Mouse (Mus musculus): ENCODE results near the gene Map10. TPM values are rescaled to one million over a fixed set of nuclear protein-coding genes. Genes with fewer than 3 reads are reported as not detected.

Map10 gene
- polyA plus RNA-seq, 1 experiment: 5.0 TPM

- H3K9ac ChIP-seq (ENCODE audit: low read depth, poor library complexity, severe bottlenecking): no peak overlapping the region
Observed at GRCm38 (mm10) chr8:125658508-125658907, 11.1 kb upstream of the Map10 start.

DNA sequence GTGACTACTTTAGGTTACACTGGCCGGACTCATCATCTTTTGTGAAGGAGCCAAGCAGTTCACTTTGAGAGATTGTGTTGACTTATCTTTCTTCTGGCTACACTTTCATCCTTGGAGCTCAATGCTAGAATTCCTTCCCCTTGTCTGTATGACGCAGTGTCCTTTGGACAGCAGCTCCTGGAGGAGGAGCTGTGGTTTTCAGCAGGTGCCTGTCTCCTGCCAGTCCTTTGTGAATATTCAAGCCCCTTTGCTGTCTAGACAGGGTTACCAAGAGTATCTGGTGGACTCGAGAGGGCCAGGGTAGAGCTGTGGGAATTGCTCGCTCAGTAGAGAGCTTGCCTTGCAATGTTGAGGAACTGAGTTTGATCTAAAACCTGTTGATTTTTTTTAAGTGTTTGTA is 10.7 kb upstream of the Map10 start:
- Histone ChIP-seq H3K4me3 (ENCODE audit: low read depth, low read length) (no peak overlapping the region), H3K9me3 (replicated peaks; ENCODE audit: control insufficient read depth, insufficient read depth, low read length, poor library complexity, severe bottlenecking) (no peaks in the 10 kb centered on the region), H3K27me3 (ENCODE audit: control insufficient read depth, insufficient read depth, low read length, poor library complexity, severe bottlenecking) (no peaks in the 10 kb centered on the region), H3K9ac (ENCODE audit: low read depth, poor library complexity, severe bottlenecking) (no peak overlapping the region), H3K27ac (ENCODE audit: insufficient read depth, low read length) (no peak overlapping the region), H3K36me3 (ENCODE audit: control insufficient read depth, insufficient read depth, low read length, poor library complexity, severe bottlenecking) (no peaks in the 10 kb centered on the region), H3K4me1 (ENCODE audit: control insufficient read depth, insufficient read depth, low read length) (no peaks in the 10 kb centered on the region)
- TF ChIP-seq CTCF (IDR thresholded peaks at IDR 0.05; ENCODE audit: low read depth, low read length) (no peak), EP300 (IDR thresholded peaks at IDR 0.05; ENCODE audit: insufficient read depth, low read depth, low read length) (no peak), POLR2A (IDR thresholded peaks at IDR 0.05; ENCODE audit: insufficient read depth, low read length) (no peak)

More at GRCm38 (mm10) chr8:125658508-125658907, 11.1 kb upstream of the Map10 start:
- H3K4me1 ChIP-seq (ENCODE audit: control insufficient read depth, insufficient read depth, low read length): no peaks in the 10 kb centered on the region
- H3K27me3 ChIP-seq (ENCODE audit: control insufficient read depth, insufficient read depth, low read length, poor library complexity, severe bottlenecking): no peaks in the 10 kb centered on the region
- H3K27ac ChIP-seq (ENCODE audit: insufficient read depth, low read length): no peak overlapping the region
- no peak overlapping the region for H3K4me3 ChIP-seq (ENCODE audit: low read depth, low read length)
- no peaks in the 10 kb centered on the region for H3K9me3 ChIP-seq (replicated peaks; ENCODE audit: control insufficient read depth, insufficient read depth, low read length, poor library complexity, severe bottlenecking)
- no peak for TF ChIP-seq EP300 (IDR thresholded peaks at IDR 0.05; ENCODE audit: insufficient read depth, low read depth, low read length)
- H3K36me3 ChIP-seq (ENCODE audit: control insufficient read depth, insufficient read depth, low read length, poor library complexity, severe bottlenecking): no peaks in the 10 kb centered on the region

GRCm38 (mm10) chr8:125660397-125660796 is 9.2 kb upstream of the Map10 start:
- no peak overlapping the region for H3K9ac ChIP-seq (ENCODE audit: low read depth, poor library complexity, severe bottlenecking)
- no peaks in the 10 kb centered on the region for H3K9me3 ChIP-seq (replicated peaks; ENCODE audit: control insufficient read depth, insufficient read depth, low read length, poor library complexity, severe bottlenecking)
- no peaks in the 10 kb centered on the region for H3K36me3 ChIP-seq (ENCODE audit: control insufficient read depth, insufficient read depth, low read length, poor library complexity, severe bottlenecking)
- H3K4me1 ChIP-seq (ENCODE audit: control insufficient read depth, insufficient read depth, low read length): peaks cover 4% of the 10 kb centered on the region
- H3K4me3 ChIP-seq (ENCODE audit: low read depth, low read length): no peak overlapping the region
- no peak overlapping the region for H3K27ac ChIP-seq (ENCODE audit: insufficient read depth, low read length)
- no peak for TF ChIP-seq POLR2A (IDR thresholded peaks at IDR 0.05; ENCODE audit: insufficient read depth, low read length)
- no peak for TF ChIP-seq CTCF (IDR thresholded peaks at IDR 0.05; ENCODE audit: low read depth, low read length)
- TF ChIP-seq EP300 (IDR thresholded peaks at IDR 0.05; ENCODE audit: insufficient read depth, low read depth, low read length): no peak
- H3K27me3 ChIP-seq (ENCODE audit: control insufficient read depth, insufficient read depth, low read length, poor library complexity, severe bottlenecking): no peaks in the 10 kb centered on the region

- no peak overlapping the region for H3K4me3 ChIP-seq (ENCODE audit: low read depth, low read length)
- H3K4me1 ChIP-seq (ENCODE audit: control insufficient read depth, insufficient read depth, low read length): peaks cover 5% of the 10 kb centered on the region
- no peak overlapping the region for H3K27ac ChIP-seq (ENCODE audit: insufficient read depth, low read length)
- H3K27me3 ChIP-seq (ENCODE audit: control insufficient read depth, insufficient read depth, low read length, poor library complexity, severe bottlenecking): no peaks in the 10 kb centered on the region
- no peak for TF ChIP-seq POLR2A (IDR thresholded peaks at IDR 0.05; ENCODE audit: insufficient read depth, low read length)
- no peak for TF ChIP-seq CTCF (IDR thresholded peaks at IDR 0.05; ENCODE audit: low read depth, low read length)
- no peak for TF ChIP-seq EP300 (IDR thresholded peaks at IDR 0.05; ENCODE audit: insufficient read depth, low read depth, low read length)
- H3K9me3 ChIP-seq (replicated peaks; ENCODE audit: control insufficient read depth, insufficient read depth, low read length, poor library complexity, severe bottlenecking): no peaks in the 10 kb centered on the region
- no peaks in the 10 kb centered on the region for H3K36me3 ChIP-seq (ENCODE audit: control insufficient read depth, insufficient read depth, low read length, poor library complexity, severe bottlenecking)
- H3K9ac ChIP-seq (ENCODE audit: low read depth, poor library complexity, severe bottlenecking): no peak overlapping the region
Observed at GRCm38 (mm10) chr8:125661958-125662668, 7.5 kb upstream of the Map10 start.

DNA sequence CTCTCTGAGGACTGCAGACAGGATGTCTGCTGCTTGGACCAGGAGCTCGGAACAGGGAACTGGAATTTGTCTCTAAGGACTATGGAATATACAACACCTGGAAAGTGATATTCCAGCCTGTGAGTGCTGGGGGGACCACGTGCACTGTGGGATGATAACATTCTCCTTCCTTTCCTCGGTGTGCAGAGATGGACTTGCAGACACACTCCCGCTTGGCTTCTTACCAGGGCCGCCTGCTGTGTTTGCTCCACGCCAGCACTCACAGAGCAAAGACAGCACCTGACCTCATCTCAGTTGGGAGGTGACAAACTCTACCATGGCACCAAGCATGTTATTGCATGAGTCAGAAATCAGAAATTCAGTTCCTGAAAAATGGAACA is 7.0 kb upstream of the Map10 start:
- Histone ChIP-seq H3K9me3 (replicated peaks; ENCODE audit: control insufficient read depth, insufficient read depth, low read length, poor library complexity, severe bottlenecking) (no peaks in the 10 kb centered on the region), H3K27me3 (ENCODE audit: control insufficient read depth, insufficient read depth, low read length, poor library complexity, severe bottlenecking) (no peaks in the 10 kb centered on the region), H3K4me1 (ENCODE audit: control insufficient read depth, insufficient read depth, low read length) (peaks cover 5% of the 10 kb centered on the region), H3K36me3 (ENCODE audit: control insufficient read depth, insufficient read depth, low read length, poor library complexity, severe bottlenecking) (no peaks in the 10 kb centered on the region), H3K9ac (ENCODE audit: low read depth, poor library complexity, severe bottlenecking) (no peak overlapping the region), H3K4me3 (ENCODE audit: low read depth, low read length) (no peak overlapping the region), H3K27ac (ENCODE audit: insufficient read depth, low read length) (no peak overlapping the region)
- TF ChIP-seq CTCF (IDR thresholded peaks at IDR 0.05; ENCODE audit: low read depth, low read length) (no peak), EP300 (IDR thresholded peaks at IDR 0.05; ENCODE audit: insufficient read depth, low read depth, low read length) (no peak), POLR2A (IDR thresholded peaks at IDR 0.05; ENCODE audit: insufficient read depth, low read length) (no peak)

DNA sequence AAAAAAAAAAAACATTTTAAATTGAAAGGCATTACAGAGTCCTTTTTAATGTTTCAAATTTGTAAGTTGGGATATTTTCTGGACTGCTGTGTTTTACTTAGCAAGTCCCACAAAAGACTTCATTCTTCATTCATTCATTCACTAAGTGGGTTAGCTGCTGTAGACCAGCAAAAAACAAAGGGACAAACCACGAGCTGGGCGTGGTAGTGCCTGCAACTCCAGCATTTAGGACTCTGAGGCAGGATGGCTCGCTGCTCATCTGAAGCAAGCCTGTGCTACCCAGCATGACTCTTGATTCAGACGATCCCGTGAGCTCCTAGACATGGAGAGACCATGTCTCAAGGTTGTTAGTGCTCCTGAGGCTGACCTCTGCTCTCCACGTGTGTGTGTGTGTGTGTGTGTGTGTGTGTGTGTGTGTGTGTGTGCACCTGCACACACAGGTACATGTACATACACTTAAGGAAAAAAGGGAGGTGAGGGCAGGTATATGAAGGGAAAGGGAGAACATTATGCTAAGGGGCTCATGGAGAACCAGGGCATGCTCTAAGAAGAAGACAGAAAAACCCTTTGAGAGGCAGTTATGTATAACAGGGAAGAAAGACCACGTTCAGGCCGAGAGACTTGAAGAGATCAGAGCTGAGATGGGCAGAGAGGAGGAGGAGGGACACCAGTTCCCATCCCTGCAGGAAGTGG is 4.3 kb upstream of the Map10 start:
- Histone ChIP-seq H3K36me3 (ENCODE audit: control insufficient read depth, insufficient read depth, low read length, poor library complexity, severe bottlenecking) (no peaks in the 10 kb centered on the region), H3K27ac (ENCODE audit: insufficient read depth, low read length) (peak overlapping the region; percentile 70), H3K4me1 (ENCODE audit: control insufficient read depth, insufficient read depth, low read length) (peaks cover 5% of the 10 kb centered on the region), H3K27me3 (ENCODE audit: control insufficient read depth, insufficient read depth, low read length, poor library complexity, severe bottlenecking) (no peaks in the 10 kb centered on the region), H3K9ac (ENCODE audit: low read depth, poor library complexity, severe bottlenecking) (no peak overlapping the region), H3K4me3 (ENCODE audit: low read depth, low read length) (no peak overlapping the region), H3K9me3 (replicated peaks; ENCODE audit: control insufficient read depth, insufficient read depth, low read length, poor library complexity, severe bottlenecking) (no peaks in the 10 kb centered on the region)
- no peak for TF ChIP-seq CTCF (IDR thresholded peaks at IDR 0.05; ENCODE audit: low read depth, low read length)
- peak; percentile 38; the same call in 1 of the 2 replicates for TF ChIP-seq EP300 (IDR thresholded peaks at IDR 0.05; ENCODE audit: insufficient read depth, low read depth, low read length)

All from ES-Bruce4 (cell line).